Mouse (Mus musculus): ENCODE data around the gene Emp3. TPM values are rescaled to one million over a fixed set of nuclear protein-coding genes. Genes with fewer than 3 reads are reported as not detected.
A peak's percentile ranks its signal among the peaks of the same experiment; 100 is the strongest.
"Not testable (repeated sequence)": the region's sequence is repeated elsewhere in the genome, so short reads cannot be mapped to it uniquely, and the experiment has no call there.

Emp3 gene
- polyA plus RNA-seq, 1 experiment from 2014 or later, result 32.1 TPM

- no peak for DNase-seq
- no peak overlapping the region for H3K27ac ChIP-seq (replicated peaks; ENCODE audit: low read depth, low read length)
- no peak overlapping the region for H3K4me3 ChIP-seq (replicated peaks; ENCODE audit: low read depth, low read length)
- H3K4me1 ChIP-seq (ENCODE audit: control insufficient read depth, insufficient read depth, low read length), result no peaks in the 10 kb centered on the region
- ATAC-seq (ENCODE audit: low FRiP score, low TSS enrichment), result no peak
- WGBS, result 55% methylated on average over 3 of the region's 3 CpGs
- H3K27me3 ChIP-seq (ENCODE audit: control insufficient read depth, insufficient read depth, low read length), result no peaks in the 10 kb centered on the region
- H3K36me3 ChIP-seq (ENCODE audit: control insufficient read depth, insufficient read depth, low read length), result peaks cover 31% of the 10 kb centered on the region
- H3K4me2 ChIP-seq (ENCODE audit: low read length), result no peak overlapping the region
- H3K9ac ChIP-seq (replicated peaks; ENCODE audit: low read length), result no peak overlapping the region; the same call in 1 of the 2 replicates
- H3K9me3 ChIP-seq (ENCODE audit: control insufficient read depth, low read length), result no peaks in the 10 kb centered on the region
Measured at GRCm38 (mm10) chr7:45887246-45887645, 34.0 kb downstream of the Emp3 start.

GRCm38 (mm10) chr7:45881011-45881410 is 40.2 kb downstream of the Emp3 start:
- ATAC-seq (ENCODE audit: low FRiP score, low TSS enrichment), result no peak

GRCm38 (mm10) chr7:45880531-45880930 is 40.7 kb downstream of the Emp3 start:
- no peak overlapping the region for H3K9ac ChIP-seq (replicated peaks; ENCODE audit: low read length)
- peaks cover 86% of the 10 kb centered on the region for H3K36me3 ChIP-seq (ENCODE audit: control insufficient read depth, insufficient read depth, low read length)
- no peaks in the 10 kb centered on the region for H3K27me3 ChIP-seq (ENCODE audit: control insufficient read depth, insufficient read depth, low read length)
- H3K27ac ChIP-seq (replicated peaks; ENCODE audit: low read depth, low read length), result no peak overlapping the region
- H3K4me1 ChIP-seq (ENCODE audit: control insufficient read depth, insufficient read depth, low read length), result no peaks in the 10 kb centered on the region
- 98% methylated on average over 4 of the region's 4 CpGs for WGBS
- no peak overlapping the region for H3K4me2 ChIP-seq (ENCODE audit: low read length)
- DNase-seq (no peak), ATAC-seq (ENCODE audit: low FRiP score, low TSS enrichment) (no peak)
- H3K4me3 ChIP-seq (replicated peaks; ENCODE audit: low read depth, low read length), result no peak overlapping the region
- H3K9me3 ChIP-seq (ENCODE audit: control insufficient read depth, low read length), result no peaks in the 10 kb centered on the region

More at GRCm38 (mm10) chr7:45881011-45881410, 40.2 kb downstream of the Emp3 start:
- Histone ChIP-seq H3K4me1 (ENCODE audit: control insufficient read depth, insufficient read depth, low read length) (no peaks in the 10 kb centered on the region), H3K4me2 (ENCODE audit: low read length) (no peak overlapping the region), H3K27ac (replicated peaks; ENCODE audit: low read depth, low read length) (no peak overlapping the region), H3K9me3 (ENCODE audit: control insufficient read depth, low read length) (no peaks in the 10 kb centered on the region), H3K36me3 (ENCODE audit: control insufficient read depth, insufficient read depth, low read length) (peaks cover 82% of the 10 kb centered on the region), H3K9ac (replicated peaks; ENCODE audit: low read length) (no peak overlapping the region), H3K27me3 (ENCODE audit: control insufficient read depth, insufficient read depth, low read length) (no peaks in the 10 kb centered on the region), H3K4me3 (replicated peaks; ENCODE audit: low read depth, low read length) (no peak overlapping the region)
- 92% methylated on average over 2 of the region's 2 CpGs for WGBS
- DNase-seq, result no peak

- WGBS, result 94% methylated on average over 1 of the region's 1 CpGs
- H3K36me3 ChIP-seq (ENCODE audit: control insufficient read depth, insufficient read depth, low read length), result peaks cover 76% of the 10 kb centered on the region
- H3K27me3 ChIP-seq (ENCODE audit: control insufficient read depth, insufficient read depth, low read length), result not testable (repeated sequence)
Measured at GRCm38 (mm10) chr7:45878278-45878677, 42.9 kb downstream of the Emp3 start, which contains the start of gene Grin2d. Gene Grin2d (minus strand): TSS chr7:45878378.

GRCm38 (mm10) chr7:45876895-45877294 is 44.3 kb downstream of the Emp3 start:
- ATAC-seq (ENCODE audit: low FRiP score, low TSS enrichment) (no peak), DNase-seq (no peak)
- Histone ChIP-seq H3K36me3 (ENCODE audit: control insufficient read depth, insufficient read depth, low read length) (peaks cover 63% of the 10 kb centered on the region), H3K4me1 (ENCODE audit: control insufficient read depth, insufficient read depth, low read length) (peaks cover 11% of the 10 kb centered on the region), H3K9ac (replicated peaks; ENCODE audit: low read length) (no peak overlapping the region), H3K27ac (replicated peaks; ENCODE audit: low read depth, low read length) (no peak overlapping the region), H3K27me3 (ENCODE audit: control insufficient read depth, insufficient read depth, low read length) (no peaks in the 10 kb centered on the region), H3K4me2 (ENCODE audit: low read length) (no peak overlapping the region), H3K4me3 (replicated peaks; ENCODE audit: low read depth, low read length) (no peak overlapping the region), H3K9me3 (ENCODE audit: control insufficient read depth, low read length) (no peaks in the 10 kb centered on the region)
- 94% methylated on average over 7 of the region's 7 CpGs for WGBS

More at GRCm38 (mm10) chr7:45878278-45878677, 42.9 kb downstream of the Emp3 start, which contains the start of gene Grin2d:
- H3K4me3 ChIP-seq (replicated peaks; ENCODE audit: low read depth, low read length); H3K27ac ChIP-seq (replicated peaks; ENCODE audit: low read depth, low read length); H3K9me3 ChIP-seq (ENCODE audit: control insufficient read depth, low read length); H3K9ac ChIP-seq (replicated peaks; ENCODE audit: low read length); H3K4me2 ChIP-seq (ENCODE audit: low read length); DNase-seq; ATAC-seq (ENCODE audit: low FRiP score, low TSS enrichment): not testable (repeated sequence)
- peaks cover 11% of the 10 kb centered on the region for H3K4me1 ChIP-seq (ENCODE audit: control insufficient read depth, insufficient read depth, low read length)

- H3K9me3 ChIP-seq (ENCODE audit: control insufficient read depth, low read length), result no peaks in the 10 kb centered on the region
- peak overlapping the region; percentile 64 for H3K4me3 ChIP-seq (replicated peaks; ENCODE audit: low read depth, low read length)
- DNase-seq (peak; percentile 77), ATAC-seq (ENCODE audit: low FRiP score, low TSS enrichment) (peak; percentile 49)
- peak overlapping the region; percentile 63 for H3K4me2 ChIP-seq (ENCODE audit: low read length)
- H3K27me3 ChIP-seq (ENCODE audit: control insufficient read depth, insufficient read depth, low read length), result no peaks in the 10 kb centered on the region
- 2% methylated on average over 28 of the region's 28 CpGs for WGBS
- H3K9ac ChIP-seq (replicated peaks; ENCODE audit: low read length), result peak overlapping the region; percentile 91
- peak overlapping the region; percentile 85 for H3K27ac ChIP-seq (replicated peaks; ENCODE audit: low read depth, low read length)
- H3K4me1 ChIP-seq (ENCODE audit: control insufficient read depth, insufficient read depth, low read length), result peaks cover 40% of the 10 kb centered on the region
- H3K36me3 ChIP-seq (ENCODE audit: control insufficient read depth, insufficient read depth, low read length), result peaks cover 35% of the 10 kb centered on the region
Measured at GRCm38 (mm10) chr7:45873061-45873947, 47.9 kb downstream of the Emp3 start.

- peaks cover 47% of the 10 kb centered on the region for H3K4me1 ChIP-seq (ENCODE audit: control insufficient read depth, insufficient read depth, low read length)
- H3K4me2 ChIP-seq (ENCODE audit: low read length), result peak within 1 kb of the TSS; percentile 63
- ATAC-seq (ENCODE audit: low FRiP score, low TSS enrichment) (peak; percentile 67), DNase-seq (peak; percentile 96)
- peak within 1 kb of the TSS; percentile 64 for H3K4me3 ChIP-seq (replicated peaks; ENCODE audit: low read depth, low read length)
- H3K9me3 ChIP-seq (ENCODE audit: control insufficient read depth, low read length), result no peaks in the 10 kb centered on the region
- H3K36me3 ChIP-seq (ENCODE audit: control insufficient read depth, insufficient read depth, low read length), result peaks cover 31% of the 10 kb centered on the region
- H3K27ac ChIP-seq (replicated peaks; ENCODE audit: low read depth, low read length), result peak within 1 kb of the TSS; percentile 85
- H3K9ac ChIP-seq (replicated peaks; ENCODE audit: low read length), result peak within 1 kb of the TSS; percentile 91
- whole genome bisulfite sequencing, result under 1% methylated on average over 18 of the region's 18 CpGs
- H3K27me3 ChIP-seq (ENCODE audit: control insufficient read depth, insufficient read depth, low read length), result no peaks in the 10 kb centered on the region
Measured at GRCm38 (mm10) chr7:45872624-45873023, 48.6 kb downstream of the Emp3 start, which contains the start of gene Kdelr1. Gene Kdelr1 (plus strand): TSS chr7:45872772.

GRCm38 (mm10) chr7:45870282-45871058 is 50.7 kb downstream of the Emp3 start:
- peaks cover 50% of the 10 kb centered on the region for H3K4me1 ChIP-seq (ENCODE audit: control insufficient read depth, insufficient read depth, low read length)
- 2% methylated on average over 30 of the region's 30 CpGs for WGBS

More at GRCm38 (mm10) chr7:45870282-45871058, 50.7 kb downstream of the Emp3 start:
- Histone ChIP-seq H3K27ac (replicated peaks; ENCODE audit: low read depth, low read length) (peak overlapping the region; percentile 60), H3K9ac (replicated peaks; ENCODE audit: low read length) (peak overlapping the region; percentile 68), H3K4me2 (ENCODE audit: low read length) (peak overlapping the region; percentile 75), H3K36me3 (ENCODE audit: control insufficient read depth, insufficient read depth, low read length) (peaks cover 10% of the 10 kb centered on the region), H3K27me3 (ENCODE audit: control insufficient read depth, insufficient read depth, low read length) (no peaks in the 10 kb centered on the region), H3K9me3 (ENCODE audit: control insufficient read depth, low read length) (no peaks in the 10 kb centered on the region), H3K4me3 (replicated peaks; ENCODE audit: low read depth, low read length) (peak overlapping the region; percentile 44)
- DNase-seq, result peak; percentile 69
- no peak for ATAC-seq (ENCODE audit: low FRiP score, low TSS enrichment)

Measured in midbrain, embryonic 14.5 days (tissue).